Mouse (Mus musculus) limb, embryonic 13.5 days (tissue): ENCODE results near the gene S100a10. TPM values are rescaled to one million over a fixed set of nuclear protein-coding genes. Genes with fewer than 3 reads are reported as not detected.
A peak's percentile ranks its signal among the peaks of the same experiment; 100 is the strongest.

Source experiments
- ATAC-seq: fragments of 200-750 bp; cut with Nextera tagmentation; 2 replicates; pipeline ENCODE4 v1.8.0; 2017; ENCODE audit warnings: low read depth, moderate number of reproducible peaks, moderate TSS enrichment; ENCODE audit not compliant: low FRiP score
- H3K27ac ChIP-seq: fragments of 300-500 bp; sonication (generic); 2 replicates; pipeline ENCODE4 v1.5.1; 2015; ENCODE audit warnings: inconsistent platforms, mild to moderate bottlenecking, moderate library complexity
- H3K27me3 ChIP-seq: fragments of 300-500 bp; sonication (generic); 2 replicates; pipeline ENCODE4 v1.6.1; 2015; ENCODE audit warnings: mild to moderate bottlenecking, inconsistent platforms
- H3K36me3 ChIP-seq: fragments of 300-500 bp; sonication (generic); 2 replicates; pipeline ENCODE4 v1.6.1; 2015; ENCODE audit warnings: inconsistent platforms, mild to moderate bottlenecking, moderate library complexity
- H3K4me1 ChIP-seq: fragments of 300-500 bp; sonication (generic); 2 replicates; pipeline ENCODE4 v1.6.1; 2015; ENCODE audit warnings: inconsistent platforms
- H3K4me2 ChIP-seq: fragments of 300-500 bp; sonication (generic); replicated peaks from 2 replicates; pipeline ENCODE4 v1.6.1; 2015; ENCODE audit warnings: inconsistent platforms, mild to moderate bottlenecking, moderate library complexity
- H3K4me3 ChIP-seq: fragments of 300-500 bp; sonication (generic); 2 replicates; pipeline ENCODE4 v1.5.1; 2015; ENCODE audit warnings: moderate library complexity, mild to moderate bottlenecking, inconsistent platforms
- H3K9ac ChIP-seq: fragments of 300-500 bp; sonication (generic); 2 replicates; pipeline ENCODE4 v1.6.1; 2015; ENCODE audit warnings: mild to moderate bottlenecking, inconsistent platforms
- H3K9me3 ChIP-seq: fragments of 300-500 bp; sonication (generic); 2 replicates; pipeline ENCODE4 v1.6.1; 2016; ENCODE audit warnings: inconsistent platforms
- WGBS: fragments of 180-500 bp; shearing (Covaris S2); methylation state at CpG from one replicate; pipeline ENCODE4 v1.1.7; 2015; 5-methylcytosine and 5-hydroxymethylcytosine counted together
- polyA plus RNA-seq: library from polyadenylated mRNA; unstranded; fragments of >200 nt; fragmentation: Nextera tagmentation; extraction: Ambion mirVana; gene quantifications from 2 replicates; pipeline ENCODE4 v1.2.1, GENCODE M21; 2015

S100a10 gene
- polyA plus RNA-seq, 1 experiment from 2014 or later: 367 TPM

GRCm38 (mm10) chr3:93548541-93549266 is 6.2 kb upstream of the S100a10 start:
- Histone ChIP-seq H3K27me3 (0 out of 2 replicates have a peak, but pooled peaks cover 4% of the 10 kb centered on the region), H3K36me3 (no peaks in the 10 kb centered on the region), H3K4me2 (no peak overlapping the region), H3K9me3 (no peaks in the 10 kb centered on the region), H3K4me3 (no peak overlapping the region), H3K4me1 (peaks cover 3% of the 10 kb centered on the region; the same call in 1 of the 2 replicates), H3K27ac (no peak overlapping the region), H3K9ac (no peak overlapping the region)
- ATAC-seq: no peak
- WGBS: 60% methylated on average over 6 of the region's 6 CpGs

GRCm38 (mm10) chr3:93549986-93550385 is 4.9 kb upstream of the S100a10 start:
- ATAC-seq: no peak
- WGBS: 85% methylated on average over 4 of the region's 4 CpGs
- no peak overlapping the region for H3K4me2 ChIP-seq

GRCm38 (mm10) chr3:93551950-93552901 is 2.7 kb upstream of the S100a10 start:
- Histone ChIP-seq H3K4me2 (no peak overlapping the region), H3K9ac (no peak overlapping the region), H3K9me3 (no peaks in the 10 kb centered on the region), H3K27me3 (peaks cover 6% of the 10 kb centered on the region; the same call in 1 of the 2 replicates), H3K36me3 (no peaks in the 10 kb centered on the region), H3K27ac (no peak overlapping the region), H3K4me1 (peaks cover 30% of the 10 kb centered on the region), H3K4me3 (no peak overlapping the region)
- 78% methylated on average over 5 of the region's 5 CpGs for WGBS
- ATAC-seq: no peak

More at GRCm38 (mm10) chr3:93549986-93550385, 4.9 kb upstream of the S100a10 start:
- Histone ChIP-seq H3K36me3 (no peaks in the 10 kb centered on the region), H3K4me3 (no peak overlapping the region), H3K4me1 (peaks cover 12% of the 10 kb centered on the region), H3K27me3 (peaks cover 6% of the 10 kb centered on the region; the same call in 1 of the 2 replicates), H3K9ac (no peak overlapping the region), H3K9me3 (no peaks in the 10 kb centered on the region), H3K27ac (no peak overlapping the region)

- no peak overlapping the region for H3K4me2 ChIP-seq
- ATAC-seq: no peak
Observed at GRCm38 (mm10) chr3:93553311-93553710, 1.6 kb upstream of the S100a10 start.

GRCm38 (mm10) chr3:93553765-93554378 is 1.0 kb upstream of the S100a10 start:
- Histone ChIP-seq H3K27me3 (peaks cover 6% of the 10 kb centered on the region; the same call in 1 of the 2 replicates), H3K9ac (no peak overlapping the region), H3K4me1 (peaks cover 35% of the 10 kb centered on the region), H3K36me3 (no peaks in the 10 kb centered on the region), H3K4me3 (no peak overlapping the region), H3K9me3 (no peaks in the 10 kb centered on the region), H3K4me2 (peak overlapping the region; percentile 74; the same call in 1 of the 2 replicates), H3K27ac (no peak overlapping the region)
- no peak for ATAC-seq
- 61% methylated on average over 9 of the region's 9 CpGs for WGBS

More at GRCm38 (mm10) chr3:93553311-93553710, 1.6 kb upstream of the S100a10 start:
- peaks cover 6% of the 10 kb centered on the region; the same call in 1 of the 2 replicates for H3K27me3 ChIP-seq
- 94% methylated on average over 2 of the region's 2 CpGs for WGBS
- no peaks in the 10 kb centered on the region for H3K36me3 ChIP-seq
- no peak overlapping the region for H3K4me3 ChIP-seq
- H3K9me3 ChIP-seq: no peaks in the 10 kb centered on the region
- peaks cover 35% of the 10 kb centered on the region for H3K4me1 ChIP-seq
- no peak overlapping the region for H3K27ac ChIP-seq
- H3K9ac ChIP-seq: no peak overlapping the region

- H3K9me3 ChIP-seq: no peaks in the 10 kb centered on the region
- no peaks in the 10 kb centered on the region for H3K36me3 ChIP-seq
- peak overlapping the region; percentile 74 for H3K4me2 ChIP-seq
- ATAC-seq: peak; percentile 41
- H3K9ac ChIP-seq: peak overlapping the region; percentile 82
- H3K27me3 ChIP-seq: peaks cover 6% of the 10 kb centered on the region; the same call in 1 of the 2 replicates
- H3K4me1 ChIP-seq: peaks cover 35% of the 10 kb centered on the region
- H3K27ac ChIP-seq: peak overlapping the region; percentile 85; the same call in 1 of the 2 replicates
- H3K4me3 ChIP-seq: peak overlapping the region; percentile 66
- WGBS: 21% methylated on average over 13 of the region's 13 CpGs
Observed at GRCm38 (mm10) chr3:93554379-93554980, 400 bp upstream of the S100a10 start.

GRCm38 (mm10) chr3:93555878-93556254 is 986 bp downstream of the S100a10 start:
- H3K27ac ChIP-seq: peak overlapping the region; percentile 85
- peak; percentile 20; the same call in 1 of the 2 replicates for ATAC-seq
- peak overlapping the region; percentile 74 for H3K4me2 ChIP-seq
- 22% methylated on average over 2 of the region's 2 CpGs for WGBS
- peaks cover 35% of the 10 kb centered on the region for H3K4me1 ChIP-seq
- peaks cover 6% of the 10 kb centered on the region; the same call in 1 of the 2 replicates for H3K27me3 ChIP-seq
- peaks cover 1% of the 10 kb centered on the region; the same call in 1 of the 2 replicates for H3K36me3 ChIP-seq
- H3K4me3 ChIP-seq: peak overlapping the region; percentile 66
- no peaks in the 10 kb centered on the region for H3K9me3 ChIP-seq
- peak overlapping the region; percentile 82 for H3K9ac ChIP-seq

GRCm38 (mm10) chr3:93556599-93556998 is 1.7 kb downstream of the S100a10 start:
- 55% methylated on average over 1 of the region's 1 CpGs for WGBS
- Histone ChIP-seq H3K9me3 (no peaks in the 10 kb centered on the region), H3K27ac (0 out of 2 replicates have a peak overlapping the region, but pooled peaks have one; percentile 39), H3K9ac (no peak overlapping the region), H3K4me2 (peak overlapping the region; percentile 74), H3K4me3 (peak overlapping the region; percentile 66), H3K36me3 (peaks cover 9% of the 10 kb centered on the region), H3K4me1 (peaks cover 35% of the 10 kb centered on the region), H3K27me3 (peaks cover 6% of the 10 kb centered on the region; the same call in 1 of the 2 replicates)
- no peak for ATAC-seq

- peaks cover 35% of the 10 kb centered on the region for H3K4me1 ChIP-seq
Observed at GRCm38 (mm10) chr3:93557471-93557870, 2.6 kb downstream of the S100a10 start.

GRCm38 (mm10) chr3:93559961-93560360 is 5.1 kb downstream of the S100a10 start:
- Histone ChIP-seq H3K9ac (no peak overlapping the region), H3K4me3 (no peak overlapping the region), H3K4me1 (peaks cover 23% of the 10 kb centered on the region), H3K9me3 (no peaks in the 10 kb centered on the region), H3K4me2 (no peak overlapping the region), H3K27ac (no peak overlapping the region), H3K27me3 (no peaks in the 10 kb centered on the region), H3K36me3 (peaks cover 40% of the 10 kb centered on the region)
- 91% methylated on average over 6 of the region's 6 CpGs for WGBS
- ATAC-seq: no peak

More at GRCm38 (mm10) chr3:93557471-93557870, 2.6 kb downstream of the S100a10 start:
- ATAC-seq: no peak
- peaks cover 6% of the 10 kb centered on the region; the same call in 1 of the 2 replicates for H3K27me3 ChIP-seq
- H3K27ac ChIP-seq: no peak overlapping the region
- no peak overlapping the region for H3K9ac ChIP-seq
- H3K9me3 ChIP-seq: no peaks in the 10 kb centered on the region
- H3K36me3 ChIP-seq: peaks cover 18% of the 10 kb centered on the region
- 46% methylated on average over 4 of the region's 4 CpGs for WGBS
- H3K4me2 ChIP-seq: peak overlapping the region; percentile 74
- 0 out of 2 replicates have a peak overlapping the region, but pooled peaks have one; percentile 0 for H3K4me3 ChIP-seq

- Histone ChIP-seq H3K36me3 (peaks cover 46% of the 10 kb centered on the region), H3K9me3 (no peaks in the 10 kb centered on the region), H3K4me3 (no peak overlapping the region), H3K4me1 (peaks cover 5% of the 10 kb centered on the region), H3K27ac (no peak overlapping the region), H3K9ac (no peak overlapping the region), H3K27me3 (no peaks in the 10 kb centered on the region), H3K4me2 (no peak overlapping the region)
- ATAC-seq: no peak
- 86% methylated on average over 2 of the region's 2 CpGs for WGBS
Observed at GRCm38 (mm10) chr3:93562372-93562771, 7.5 kb downstream of the S100a10 start.
